Mouse (Mus musculus) 416B (cell line): ENCODE results near the gene Vps41.

ENCODE experiments used
- DNase-seq: peaks from one replicate; pipeline ENCODE4 v3.0.0; 2011; ENCODE audit warnings: low read depth

Gene Vps41

DNA sequence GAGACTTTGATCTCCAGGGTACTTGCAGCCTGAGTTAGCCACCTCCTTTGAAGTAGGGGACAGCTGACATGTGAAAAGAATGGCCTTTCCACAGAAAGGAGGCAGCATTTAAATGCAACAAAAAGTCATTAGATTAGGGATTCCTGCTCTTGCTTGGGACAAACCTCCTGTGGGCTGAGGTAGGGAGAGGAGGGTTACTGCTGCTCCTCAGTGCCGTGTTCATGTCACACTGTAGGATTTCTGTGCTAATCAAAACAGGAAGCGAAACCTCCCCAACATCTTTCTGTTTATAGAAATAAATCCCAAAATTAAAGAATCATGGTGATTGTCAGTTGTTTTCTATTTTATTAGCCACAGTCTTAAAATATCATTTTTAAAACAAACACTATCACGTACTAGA is 77.4 kb downstream of the Vps41 start:
- DNase-seq, result no peak

DNA sequence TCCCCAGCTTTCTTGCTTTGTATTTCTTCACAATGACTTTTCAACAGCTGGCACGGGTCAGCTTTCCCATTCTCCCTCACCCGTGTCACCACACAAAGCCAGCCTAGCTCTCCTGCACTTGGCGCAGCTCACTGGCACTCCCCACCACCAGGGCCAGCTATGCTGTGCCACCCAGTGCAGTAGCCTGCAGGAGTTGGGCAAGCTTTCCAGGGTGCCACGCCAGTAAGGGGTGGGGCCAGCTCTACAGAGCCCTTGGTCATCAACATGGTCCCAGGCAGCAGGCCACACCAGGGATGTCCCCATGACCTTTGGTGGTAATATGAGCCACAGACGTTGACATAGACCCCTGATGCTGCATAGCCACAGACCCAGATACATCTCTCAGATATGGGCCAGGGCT is 80.5 kb downstream of the Vps41 start:
- no peak for DNase-seq

DNA sequence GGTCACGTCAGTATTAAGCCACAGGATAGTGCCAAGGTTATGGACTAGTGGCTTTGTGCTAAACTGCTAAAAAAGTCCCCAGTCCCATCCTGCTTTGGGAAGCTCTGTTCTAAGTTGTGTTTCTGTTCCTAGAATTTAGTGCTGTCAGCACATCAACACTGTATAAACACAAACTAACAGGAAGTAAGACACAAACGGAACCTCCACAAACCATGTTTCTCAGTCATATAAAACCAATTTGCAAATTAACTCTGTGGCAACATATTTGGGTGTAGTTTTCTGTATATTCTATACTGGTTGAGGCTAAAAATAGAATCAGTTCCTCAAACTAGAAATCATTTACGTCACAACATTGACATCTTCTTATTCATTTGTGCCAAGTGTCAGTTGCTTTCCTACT is 83.3 kb downstream of the Vps41 start:
- peak; percentile 4 for DNase-seq

DNA sequence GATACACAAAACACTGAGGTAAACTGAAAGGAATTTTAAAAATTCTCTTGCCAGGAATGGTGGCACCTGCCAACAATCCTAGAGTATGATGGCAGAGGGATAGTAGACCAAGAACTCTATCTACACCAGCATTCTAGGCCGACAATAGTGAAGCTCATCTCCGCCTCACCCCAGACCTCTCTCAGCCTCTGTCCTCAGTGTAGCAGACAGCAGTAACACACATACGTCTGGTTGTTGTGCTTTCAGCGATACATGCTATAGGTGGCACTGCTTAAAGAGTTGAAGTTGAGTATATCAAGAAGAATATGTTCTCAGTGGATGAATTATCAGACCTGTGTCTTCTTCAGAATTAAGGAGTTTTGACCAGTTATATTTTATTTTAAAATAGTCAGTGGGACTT is 92.4 kb downstream of the Vps41 start:
- DNase-seq, result no peak

DNA sequence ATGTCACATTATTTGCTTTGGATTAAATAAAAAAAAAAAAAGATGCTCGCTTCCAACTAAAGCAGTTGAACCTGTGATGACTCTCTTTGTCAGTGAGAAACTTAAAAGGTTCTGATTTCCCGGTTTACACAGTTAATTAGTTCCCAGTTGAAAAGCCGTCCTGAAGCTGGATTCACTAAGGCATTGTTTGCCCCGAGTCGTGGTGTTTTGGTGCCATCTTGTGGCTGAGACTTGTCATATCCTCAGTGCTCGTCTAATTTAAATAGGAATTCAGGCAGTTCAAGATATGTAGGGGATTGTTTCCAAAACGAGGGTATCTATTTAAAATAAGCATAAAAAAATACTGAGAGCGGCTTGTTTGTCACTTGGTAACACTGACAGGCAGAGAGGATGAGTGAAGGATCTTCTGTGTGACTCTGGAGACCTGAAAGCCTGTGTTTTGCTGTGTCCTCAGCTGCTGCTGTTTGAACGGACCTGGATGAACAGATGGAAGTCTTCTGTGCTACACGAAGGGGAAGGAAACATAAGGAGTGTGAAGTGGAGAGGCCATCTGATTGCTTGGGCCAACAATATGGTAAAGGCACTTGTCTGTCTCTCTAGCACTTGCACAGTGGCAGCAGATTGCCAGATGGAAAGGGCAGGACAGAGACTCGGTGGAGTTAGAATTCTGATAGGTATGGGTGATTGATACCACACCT is 93.0 kb downstream of the Vps41 start:
- DNase-seq, result peak; percentile 68

DNA sequence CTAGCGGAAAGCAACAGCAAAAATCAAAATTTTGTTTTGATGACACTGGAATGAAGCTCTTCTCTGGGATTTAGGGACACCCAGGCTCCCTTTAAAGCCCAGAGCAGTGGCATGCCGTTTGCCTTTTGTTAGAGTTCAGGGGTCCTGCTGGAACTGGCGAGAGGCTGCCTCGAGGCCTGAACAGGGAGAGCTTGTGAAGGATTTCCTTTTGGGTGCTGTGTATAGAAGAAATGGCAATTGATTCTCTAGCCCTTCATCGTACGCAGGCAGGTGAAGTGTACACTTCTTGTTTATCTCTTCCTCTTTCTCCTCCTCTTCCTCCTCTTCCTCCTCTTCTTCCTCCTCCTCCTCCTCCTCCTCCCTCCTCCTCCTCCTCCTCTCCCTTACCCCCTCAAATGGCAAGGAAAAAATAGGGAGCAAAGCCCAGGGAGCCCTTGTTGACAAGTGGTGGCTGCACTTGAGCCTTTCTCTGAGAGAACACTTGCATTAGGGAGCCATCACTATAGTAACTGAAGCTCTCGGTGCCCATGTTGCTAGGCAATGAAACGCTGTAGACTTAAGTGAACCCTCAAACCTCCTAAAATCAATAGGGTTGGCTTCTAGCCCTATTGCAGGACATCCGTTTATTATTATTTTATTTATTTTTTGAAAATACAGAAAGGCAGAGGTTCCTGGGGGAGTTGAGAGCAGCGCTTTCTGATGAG is 107.5 kb downstream of the Vps41 start:
- DNase-seq, result no peak

DNA sequence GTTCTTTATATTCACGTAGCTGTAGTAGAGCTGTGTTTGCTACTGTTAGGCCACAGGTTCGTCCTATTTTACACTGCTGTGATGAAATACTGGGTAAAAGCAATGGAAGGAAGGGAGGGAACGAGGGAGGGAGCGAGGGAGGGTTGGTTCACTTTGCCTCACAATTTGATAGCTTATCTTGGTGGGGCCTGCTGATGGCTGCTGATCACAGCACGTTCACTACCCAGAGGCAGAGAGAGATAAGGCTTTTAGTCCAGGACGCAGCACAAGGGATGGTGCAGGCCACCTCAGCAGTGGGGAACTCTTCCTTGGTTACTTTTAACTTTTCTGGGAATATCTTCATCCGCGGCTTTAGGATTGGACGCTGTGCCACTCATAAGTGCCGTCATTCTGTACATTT is 109.9 kb downstream of the Vps41 start:
- no peak for DNase-seq

DNA sequence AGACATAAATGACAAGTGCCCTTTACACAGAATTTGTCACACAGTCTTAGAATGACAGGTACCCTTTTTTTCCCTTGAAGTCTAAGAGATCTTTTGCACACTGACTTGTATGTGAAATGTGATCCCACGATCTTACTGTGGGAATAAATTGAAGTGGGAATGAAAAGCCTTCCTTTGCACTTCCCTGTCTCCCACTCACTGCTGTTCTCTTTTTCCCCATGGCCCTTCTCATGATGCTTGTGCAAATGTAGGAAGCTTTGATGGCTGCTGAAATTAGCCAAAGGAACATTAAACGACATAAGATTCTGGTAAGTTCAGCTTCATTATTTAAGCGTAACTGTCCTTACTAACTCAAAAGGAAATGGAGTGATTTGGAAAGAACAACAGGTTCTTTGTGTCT is 113.4 kb downstream of the Vps41 start:
- DNase-seq, result no peak

DNA sequence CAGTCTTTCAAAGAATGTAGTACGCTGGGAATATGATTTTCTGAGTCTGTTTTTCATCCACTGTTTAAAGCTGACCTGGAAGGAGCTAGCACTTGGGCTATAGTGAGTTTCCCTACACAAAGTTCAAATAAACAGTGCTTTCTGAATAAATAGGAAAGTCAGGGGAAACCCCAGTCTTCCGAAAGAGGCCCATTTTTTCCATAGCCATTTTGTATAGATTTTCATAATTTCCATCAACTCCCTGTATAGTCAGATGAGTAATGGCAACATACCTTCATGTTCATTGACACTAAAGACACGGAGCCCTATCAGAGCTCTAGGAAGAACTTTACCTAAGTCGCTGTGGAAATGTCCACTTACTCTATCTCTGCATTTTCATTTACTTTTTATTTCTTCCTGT is 122.1 kb downstream of the Vps41 start:
- no peak for DNase-seq

DNA sequence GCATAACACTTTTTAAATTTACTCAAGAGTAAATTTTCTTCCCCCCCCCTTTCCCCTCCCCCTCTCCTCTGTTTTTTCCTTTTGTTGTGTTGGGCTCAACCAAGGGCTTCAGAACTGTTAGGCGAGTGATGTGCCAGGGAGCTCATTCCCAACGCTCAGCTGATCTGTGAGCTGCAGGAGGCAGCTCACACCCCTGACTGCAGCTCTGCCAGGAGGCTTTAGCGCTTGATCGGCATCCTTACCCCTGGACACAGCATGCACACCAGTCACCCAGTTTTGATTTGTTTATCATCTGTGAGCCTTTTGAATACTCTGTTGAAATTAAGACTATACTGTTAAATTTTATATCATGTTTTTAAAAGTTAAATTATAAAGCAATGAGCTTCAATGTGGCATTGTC is 123.3 kb downstream of the Vps41 start:
- DNase-seq, result no peak

DNA sequence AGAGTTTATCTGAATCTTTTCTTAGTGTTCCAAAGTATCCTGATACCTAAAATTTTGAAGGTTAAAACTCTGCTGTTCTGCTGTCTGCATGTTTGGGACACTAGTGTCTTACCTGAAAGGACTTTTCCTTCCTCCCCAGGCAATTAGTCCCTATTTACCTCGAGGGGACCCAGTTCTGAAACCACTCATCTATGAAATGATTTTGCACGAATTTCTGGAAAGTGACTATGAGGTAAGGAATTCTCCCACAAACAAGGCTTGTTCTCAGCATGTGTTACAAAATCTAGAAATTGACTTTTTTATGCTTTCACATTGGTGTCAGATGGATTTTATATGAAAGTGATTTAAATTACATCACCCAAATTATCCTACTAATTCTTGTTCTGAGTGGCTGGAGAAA is 123.9 kb downstream of the Vps41 start:
- DNase-seq, result no peak

DNA sequence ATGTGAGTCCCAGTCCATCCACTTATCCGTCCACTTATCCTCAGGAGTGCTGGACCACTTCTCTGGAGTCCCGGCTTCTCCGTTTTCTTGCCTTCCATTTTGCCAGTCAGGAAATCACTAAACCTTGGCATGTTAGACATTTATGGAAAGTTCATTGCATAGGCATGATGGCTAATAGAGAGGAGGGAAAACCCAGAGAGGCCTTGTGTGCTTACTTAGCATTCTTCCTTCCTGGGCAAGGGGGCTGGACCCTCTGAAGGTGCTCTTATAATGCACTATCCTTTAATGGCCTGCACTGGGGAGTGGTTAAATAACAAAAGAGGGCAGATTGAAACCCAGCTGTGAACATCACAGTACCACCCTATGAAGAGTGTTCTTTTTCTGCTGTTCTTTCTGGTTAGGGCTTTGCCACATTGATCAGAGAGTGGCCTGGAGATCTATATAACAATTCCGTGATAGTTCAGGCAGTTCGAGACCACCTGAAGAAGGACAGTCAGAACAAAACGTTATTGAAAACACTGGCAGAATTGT is 124.7 kb downstream of the Vps41 start:
- DNase-seq, result no peak

DNA sequence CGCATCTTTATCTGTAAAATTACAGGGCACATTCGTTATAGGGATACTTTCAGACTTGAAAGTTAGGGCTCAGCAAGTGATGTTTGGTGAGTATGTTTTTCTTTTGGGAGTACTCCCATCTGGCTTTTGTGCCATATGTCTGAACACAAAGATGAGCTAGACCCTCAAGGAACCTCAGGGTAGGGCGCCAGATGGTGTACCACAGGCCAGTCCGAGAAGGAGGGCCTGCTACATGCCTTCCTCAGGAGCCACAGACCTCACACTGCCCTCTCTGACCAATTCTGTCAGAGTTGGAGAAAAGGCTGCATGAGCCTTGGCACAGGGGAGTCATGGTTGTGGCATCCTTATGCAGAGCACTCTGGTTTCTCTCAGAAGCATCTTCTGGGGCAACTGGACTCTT is 125.5 kb downstream of the Vps41 start:
- no peak for DNase-seq

DNA sequence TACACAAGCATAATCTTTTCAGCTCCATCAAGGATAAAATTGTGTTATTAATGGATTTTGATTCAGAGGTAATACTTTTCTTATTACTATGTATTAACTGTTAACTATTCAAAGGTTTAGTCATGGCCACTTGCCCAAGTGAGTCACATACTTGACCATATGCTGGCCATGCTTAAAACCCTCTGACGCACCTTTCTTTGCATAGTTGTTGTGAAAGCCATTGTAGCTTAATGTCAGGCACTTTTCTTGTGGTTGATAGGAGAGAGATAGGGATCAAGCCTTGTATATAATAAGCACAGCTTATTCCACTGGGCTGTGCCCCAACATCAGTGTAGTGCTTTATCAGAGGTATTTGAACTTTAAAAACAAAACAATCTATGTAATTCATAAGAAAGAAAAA is 126.5 kb downstream of the Vps41 start:
- DNase-seq, result peak; percentile 51

DNA sequence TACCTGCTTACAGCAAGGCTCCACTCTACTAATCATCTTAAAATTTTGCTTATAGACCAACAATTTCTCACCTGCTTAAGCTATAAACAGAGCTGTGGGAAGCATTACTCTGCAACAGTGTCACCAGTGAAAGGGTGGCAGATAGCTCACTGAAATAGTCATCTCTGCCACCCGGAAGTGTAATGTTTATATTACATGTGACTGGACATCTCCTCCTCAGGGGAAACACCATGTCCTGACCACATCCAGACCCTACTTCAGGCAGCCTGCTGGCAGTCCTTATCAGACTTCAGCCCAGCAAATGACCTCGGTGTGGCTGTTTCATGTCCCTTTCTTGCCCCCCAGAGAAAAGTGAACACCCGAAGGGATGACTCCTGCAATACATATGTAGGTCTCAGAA is 130.3 kb downstream of the Vps41 start:
- peak; percentile 51 for DNase-seq

DNA sequence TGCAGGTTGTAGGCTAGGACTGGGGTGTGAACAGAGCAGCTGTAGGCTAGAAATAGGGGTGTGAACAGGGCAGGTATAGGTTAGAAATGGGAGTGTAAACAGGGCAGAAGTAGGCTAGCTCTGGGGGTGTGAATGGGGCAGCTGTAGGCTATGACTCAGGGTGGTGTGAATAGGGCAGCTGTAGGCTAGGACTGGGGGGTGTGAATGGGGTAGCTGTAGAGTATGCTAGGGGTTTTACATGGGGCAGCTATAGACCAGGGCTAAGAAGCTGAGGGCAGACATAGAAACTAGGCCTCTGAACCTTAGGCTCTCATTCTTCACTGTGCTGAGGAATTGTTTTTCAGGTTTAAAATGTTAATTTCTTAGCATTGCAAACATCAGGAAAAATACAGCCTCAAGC is 132.5 kb downstream of the Vps41 start:
- no peak for DNase-seq

DNA sequence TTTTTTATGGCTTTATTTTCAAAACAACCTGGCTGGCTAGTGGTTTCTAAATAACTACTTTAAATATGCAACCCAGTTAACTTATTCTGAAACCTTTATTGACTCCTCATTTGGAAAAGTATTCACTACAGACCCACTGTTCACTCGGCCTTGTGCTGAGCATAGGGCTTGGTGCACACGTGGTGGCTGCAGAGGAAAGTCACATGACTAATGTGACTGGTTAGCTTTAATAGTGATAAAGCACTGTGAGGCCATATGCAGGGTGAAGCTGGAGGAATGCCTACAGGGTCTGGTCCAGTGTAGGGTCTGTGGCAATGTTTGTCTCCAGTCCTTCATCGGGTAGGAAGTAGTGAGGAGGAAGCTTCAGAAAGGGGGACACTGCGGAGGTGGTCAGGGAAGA is 134.1 kb downstream of the Vps41 start:
- no peak for DNase-seq

DNA sequence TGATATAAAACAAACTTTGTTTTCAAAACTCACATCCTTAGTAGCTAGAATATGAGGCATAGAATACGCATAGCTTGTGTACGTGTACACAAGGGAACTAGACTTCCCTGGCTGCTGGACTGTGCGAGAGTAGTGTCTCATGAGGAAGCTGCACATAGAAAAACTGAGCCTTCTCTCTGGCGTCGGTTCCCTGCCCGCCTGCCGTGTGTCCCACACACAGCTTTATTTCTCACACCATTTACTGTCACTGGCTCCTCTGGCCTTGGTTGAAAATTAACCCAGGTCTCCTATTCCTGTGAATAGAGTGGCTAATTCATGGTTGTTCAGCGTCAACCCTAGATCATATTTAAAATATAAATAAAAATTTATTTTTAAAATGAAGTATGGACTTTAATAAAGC is 135.6 kb downstream of the Vps41 start:
- no peak for DNase-seq

DNA sequence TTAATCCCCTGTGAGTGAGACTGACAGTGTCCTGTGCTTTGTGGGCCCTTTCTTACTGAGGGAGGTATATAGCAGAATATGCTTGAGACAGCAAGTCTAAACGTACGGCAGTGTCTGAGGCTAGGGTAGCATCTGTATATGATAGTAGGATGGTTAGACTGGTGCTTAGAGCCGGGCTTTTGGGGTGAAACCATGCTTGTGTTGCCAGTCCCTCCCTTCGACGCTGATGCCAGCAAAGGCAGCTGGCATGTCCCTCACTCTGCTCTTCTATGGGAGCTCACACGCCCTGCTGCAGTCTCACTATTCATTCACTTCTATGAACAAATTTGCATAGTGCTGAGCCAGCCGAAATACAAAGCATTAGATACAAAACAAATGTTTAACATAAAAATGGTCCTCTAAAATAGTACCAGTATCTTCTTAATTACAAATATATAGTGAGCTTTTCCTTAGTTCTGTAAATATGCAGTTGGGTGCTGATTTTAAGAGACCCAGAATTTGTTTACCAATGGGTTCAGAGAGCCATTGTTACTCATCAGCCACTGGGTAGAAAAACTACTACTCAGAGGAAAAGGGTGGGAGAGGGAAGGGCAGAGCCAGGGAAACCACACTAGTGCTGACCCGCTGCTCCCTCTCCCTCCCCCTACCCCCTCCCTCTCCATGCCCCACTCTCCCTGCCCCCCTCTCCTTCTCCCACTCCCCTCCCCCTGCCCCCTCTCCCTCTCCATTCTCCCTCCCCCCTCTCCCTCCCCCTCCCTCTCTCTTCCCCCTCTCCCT is 139.1 kb downstream of the Vps41 start:
- no peak for DNase-seq

DNA sequence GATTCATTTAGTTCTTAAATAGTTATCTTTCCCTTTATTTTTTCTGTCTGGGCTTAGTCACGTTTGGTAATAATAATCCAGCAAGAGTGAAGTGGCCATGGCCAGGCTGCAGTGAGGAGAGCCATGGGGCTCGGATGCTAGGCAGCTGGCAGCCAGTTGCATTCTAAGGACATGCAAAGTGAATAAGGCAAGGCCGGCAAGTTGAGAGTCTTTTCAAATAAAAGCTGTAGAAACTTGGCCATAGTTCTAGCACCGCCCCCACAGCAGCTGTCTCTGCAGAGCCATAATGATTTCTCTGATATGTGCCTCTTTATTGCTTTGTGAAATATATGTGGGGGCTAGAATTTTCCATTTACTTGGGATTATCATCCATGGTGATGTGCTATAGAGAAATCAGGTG is 141.1 kb downstream of the Vps41 start:
- no peak for DNase-seq

DNA sequence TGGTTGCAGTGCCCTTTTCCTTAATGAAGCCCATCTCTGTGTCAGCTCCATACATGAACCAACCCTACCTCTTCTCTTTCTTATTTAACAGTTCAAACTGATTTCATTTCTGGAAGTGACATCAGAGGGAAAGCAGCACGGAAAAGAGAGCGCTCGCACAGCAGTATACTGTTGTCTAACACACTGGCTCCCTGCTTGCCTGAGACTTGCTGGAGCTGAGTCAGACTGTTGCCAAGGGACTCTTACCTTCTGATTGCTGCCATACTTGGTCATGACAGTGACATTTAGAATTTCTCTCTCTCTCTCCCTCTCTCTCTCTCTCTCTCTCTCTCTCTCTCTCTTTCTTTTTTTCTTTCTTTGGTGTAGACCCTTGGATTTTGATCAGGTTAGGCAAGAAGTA is 142.3 kb downstream of the Vps41 start:
- no peak for DNase-seq

DNA sequence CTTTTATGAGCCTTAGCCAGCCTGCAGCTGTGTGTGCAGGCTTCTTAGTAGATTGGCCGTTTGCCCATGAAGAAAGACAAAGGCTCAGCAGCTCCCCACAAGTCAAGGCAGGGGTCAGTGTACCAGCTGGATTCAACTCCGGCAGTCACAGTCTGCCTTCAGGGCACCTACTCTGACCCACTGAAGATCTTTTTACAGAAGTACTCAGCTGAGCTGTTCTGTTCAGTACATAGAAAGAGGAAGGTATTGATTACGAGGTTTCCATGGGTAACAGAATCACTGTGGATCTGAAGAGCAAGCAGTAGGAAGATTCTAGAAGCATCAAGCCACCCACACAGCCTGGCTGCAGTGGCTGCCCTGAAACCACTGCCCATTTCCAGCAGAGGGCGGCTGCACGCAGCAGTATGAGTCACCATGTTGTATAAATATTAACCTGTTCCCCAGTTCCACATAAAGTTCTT is 151.0 kb downstream of the Vps41 start:
- peak; percentile 25 for DNase-seq

DNA sequence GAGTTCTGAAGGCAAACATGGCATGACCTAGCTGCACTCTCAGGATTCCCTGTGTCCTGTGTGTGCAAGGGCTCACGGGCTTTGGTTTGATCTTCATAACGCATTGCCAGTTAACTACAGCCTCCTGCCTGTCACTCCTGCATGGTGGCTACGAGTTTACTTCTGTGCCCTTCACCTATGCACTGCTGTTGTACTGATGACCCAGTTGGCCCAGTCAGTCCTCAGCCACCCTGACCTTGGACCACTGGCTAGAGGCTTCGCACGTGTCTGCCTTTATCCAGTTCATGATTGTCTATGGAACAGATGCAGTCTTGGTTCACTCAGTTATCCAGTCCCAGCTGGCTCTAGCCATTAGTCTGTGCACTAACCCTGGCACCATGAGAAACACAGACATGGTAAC is 151.7 kb downstream of the Vps41 start:
- no peak for DNase-seq
